Mouse (Mus musculus) G1E (cell line): ENCODE data around the gene Rnf5. TPM values are rescaled to one million over a fixed set of nuclear protein-coding genes. Genes with fewer than 3 reads are reported as not detected.

ENCODE experiments used
- ATAC-seq: 2 replicates; pipeline ENCODE4 v1.8.0; 2016; ENCODE audit warnings: mild to moderate bottlenecking; ENCODE audit not compliant: insufficient number of reproducible peaks, poor library complexity, low FRiP score, severe bottlenecking; ENCODE audit errors: extremely low read depth
- DNase-seq: peaks from one replicate; pipeline ENCODE4 v3.0.0; 2012; ENCODE audit warnings: low spot score
- H3K27me3 ChIP-seq: 2 replicates; pipeline ENCODE4 v1.6.1; 2012; ENCODE audit warnings: mild to moderate bottlenecking, low read length, inconsistent platforms; ENCODE audit not compliant: insufficient read depth
- H3K36me3 ChIP-seq: replicated peaks from 2 replicates; pipeline ENCODE3; 2012; ENCODE audit warnings: mild to moderate bottlenecking, inconsistent platforms
- H3K4me1 ChIP-seq: 2 replicates; pipeline ENCODE4 v1.6.1; 2012; ENCODE audit warnings: low read depth, low read length, inconsistent platforms, mixed read lengths; ENCODE audit not compliant: insufficient read depth
- H3K4me3 ChIP-seq: 2 replicates; pipeline ENCODE4 v1.5.1; 2012; ENCODE audit warnings: low read depth, mild to moderate bottlenecking, inconsistent platforms, low read length, moderate library complexity, mixed read lengths
- H3K9me3 ChIP-seq: replicated peaks from 2 replicates; pipeline ENCODE4 v1.6.1; 2012; ENCODE audit warnings: inconsistent platforms
- CTCF ChIP-seq: IDR thresholded peaks from 2 replicates; pipeline ENCODE4 v1.5.1; 2012; ENCODE audit warnings: low read depth, low read length, inconsistent platforms, mixed read lengths
- GATA1 ChIP-seq: IDR thresholded peaks from 2 replicates; pipeline ENCODE4 v1.6.1; 2012; ENCODE audit warnings: borderline replicate concordance, low read length, inconsistent platforms, mixed read lengths
- GATA2 ChIP-seq: IDR thresholded peaks from 2 replicates; pipeline ENCODE4 v1.6.1; 2012; ENCODE audit warnings: low read depth, low read length, inconsistent platforms, borderline replicate concordance
- POLR2AphosphoS5 ChIP-seq: IDR thresholded peaks from 2 replicates; pipeline ENCODE4 v1.6.1; 2012; ENCODE audit warnings: low read depth, low read length, inconsistent platforms; ENCODE audit not compliant: insufficient replicate concordance
- TAL1 ChIP-seq: conservative IDR thresholded peaks from 2 replicates; pipeline ENCODE4 v1.6.1; 2012; ENCODE audit warnings: low read depth, low read length, inconsistent platforms, mixed read lengths
- polyA plus RNA-seq: library from polyadenylated mRNA; stranded (reverse); fragments of >175 nt; gene quantifications from 2 replicates; pipeline ENCODE4 v1.2.3, GENCODE M21; 2012
- total RNA-seq, 2 experiments: library from RNA; stranded (forward) in 1 of 2; stranded (reverse) in 1 of 2; fragments of 200-1000 nt in 1 of 2; fragments of >200 nt in 1 of 2; fragmentation: Nextera tagmentation in 1 of 2; gene quantifications; 2 replicates each; pipeline ENCODE4 v1.2.3; 2014 to 2017

The Rnf5 gene
- total and polyA plus RNA-seq, 3 experiments = 17.4 to 92.0 (median 70.8) TPM

DNA sequence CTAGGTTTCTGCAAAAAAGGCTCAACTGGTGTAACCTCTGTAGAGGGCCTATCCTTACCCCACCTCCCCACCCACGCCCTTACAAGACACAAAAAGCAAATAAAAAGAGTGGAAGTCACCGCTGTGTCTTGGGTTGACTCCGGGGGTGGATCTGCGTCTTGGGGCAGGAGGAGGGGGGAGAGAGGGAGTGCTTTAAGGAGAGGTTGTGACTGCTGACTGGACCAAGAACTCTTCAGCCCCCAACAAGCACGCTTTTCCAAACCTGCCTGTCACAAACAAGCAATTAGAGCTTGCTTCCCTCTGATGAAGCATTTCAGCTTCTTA is 25.1 kb upstream of the Rnf5 start:
- peaks cover 6% of the 10 kb centered on the region for H3K36me3 ChIP-seq
- H3K9me3 ChIP-seq = no peaks in the 10 kb centered on the region
- H3K4me1 ChIP-seq = peaks cover 26% of the 10 kb centered on the region
- ATAC-seq = no peak
- H3K27me3 ChIP-seq = peaks cover 44% of the 10 kb centered on the region
- DNase-seq = no peak
- TF ChIP-seq GATA2 (no peak), POLR2AphosphoS5 (no peak), GATA1 (no peak), CTCF (no peak), TAL1 (no peak)
- H3K4me3 ChIP-seq = no peak overlapping the region

DNA sequence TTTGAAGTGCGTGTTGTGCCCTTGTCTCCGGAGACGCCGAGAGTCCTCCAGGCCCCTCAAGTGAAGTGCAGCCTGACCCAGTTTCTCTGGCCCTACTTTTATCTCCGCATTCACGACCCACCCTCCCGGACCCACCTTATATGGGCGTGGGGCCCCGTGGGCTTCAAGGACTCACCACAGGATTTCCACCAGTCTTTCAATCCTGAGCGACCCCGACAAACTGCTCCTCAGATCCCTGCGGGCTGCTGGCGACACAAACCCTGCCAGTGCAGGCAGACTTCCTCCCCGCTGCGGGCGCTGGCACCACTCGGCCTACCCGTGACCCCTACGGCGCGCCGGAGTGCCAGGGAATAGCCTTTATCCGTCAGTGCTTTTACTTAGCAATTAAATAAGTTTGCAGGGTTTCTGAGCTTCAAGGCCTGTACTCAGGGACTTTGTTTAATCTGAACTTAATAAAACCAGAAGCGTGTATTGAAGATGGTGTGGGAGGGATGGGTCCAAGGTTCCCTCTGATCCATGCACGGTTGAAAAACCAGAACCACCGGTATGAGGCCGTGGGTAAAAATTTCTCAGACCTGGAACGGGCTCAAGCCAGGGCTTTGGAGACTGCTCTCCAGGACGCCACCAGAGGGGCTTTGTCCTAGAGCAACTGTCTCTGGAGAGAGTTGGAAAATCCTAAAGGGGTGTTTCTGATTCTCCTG is 24.6 kb upstream of the Rnf5 start, which contains the start of gene Ppt2:
Ppt2 (minus strand) TSS at position 568 of the 701 bp plus-strand sequence.
- H3K27me3 ChIP-seq = peaks cover 39% of the 10 kb centered on the region
- no peaks in the 10 kb centered on the region for H3K9me3 ChIP-seq
- DNase-seq (no peak), ATAC-seq (no peak)
- H3K4me3 ChIP-seq = peak within 1 kb of the TSS; percentile 72
- peaks cover 26% of the 10 kb centered on the region for H3K4me1 ChIP-seq
- peaks cover 9% of the 10 kb centered on the region for H3K36me3 ChIP-seq
- TF ChIP-seq CTCF (no peak), GATA2 (no peak), GATA1 (no peak), TAL1 (no peak), POLR2AphosphoS5 (no peak)

DNA sequence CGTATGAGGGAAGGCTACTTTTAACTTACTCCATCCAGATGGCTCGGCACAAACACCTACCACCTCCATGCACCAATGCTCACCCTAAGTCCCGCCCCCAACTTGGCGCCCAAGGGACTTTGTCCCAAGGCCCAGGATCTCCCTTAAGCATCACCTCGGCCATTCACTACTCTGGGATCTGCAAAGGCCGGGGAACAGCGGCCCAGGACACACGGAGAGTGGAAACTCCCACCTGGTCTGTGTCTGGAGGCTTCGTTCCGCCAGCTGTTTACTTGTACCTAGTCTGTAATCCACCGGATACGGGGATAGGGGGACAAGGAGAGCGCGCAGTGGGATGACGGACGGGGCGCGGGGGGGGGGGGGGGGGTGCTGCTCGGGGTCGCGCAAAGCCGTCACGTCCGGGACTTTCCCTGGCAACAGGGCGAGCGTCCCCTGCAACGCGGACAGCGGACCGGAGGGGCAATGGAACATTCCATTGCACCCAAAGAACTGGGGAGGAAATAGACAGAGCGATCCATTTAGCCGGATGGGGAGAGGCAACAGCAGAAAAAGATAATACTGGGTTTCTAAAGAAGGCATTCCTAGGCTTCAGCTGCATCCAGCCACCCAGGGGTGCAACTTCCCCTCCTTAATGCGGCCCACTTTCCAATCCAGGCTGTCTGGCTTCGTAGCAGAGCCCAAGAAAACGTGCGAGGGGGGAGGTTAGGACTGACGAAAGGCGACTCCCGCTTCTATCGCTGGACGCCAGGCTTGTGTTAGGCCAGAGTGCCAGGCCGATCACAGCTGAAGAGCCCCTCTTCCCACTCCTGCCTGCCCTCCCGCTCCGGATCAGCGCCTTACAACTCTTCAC is 23.8 kb upstream of the Rnf5 start:
- DNase-seq (peak; percentile 61), ATAC-seq (peak; percentile 64)
- Histone ChIP-seq H3K4me3 (peak overlapping the region; percentile 72), H3K27me3 (peaks cover 39% of the 10 kb centered on the region), H3K4me1 (peaks cover 33% of the 10 kb centered on the region), H3K9me3 (no peaks in the 10 kb centered on the region), H3K36me3 (peaks cover 17% of the 10 kb centered on the region)
- TF ChIP-seq CTCF (no peak), TAL1 (no peak), GATA2 (no peak), GATA1 (no peak), POLR2AphosphoS5 (no peak)

DNA sequence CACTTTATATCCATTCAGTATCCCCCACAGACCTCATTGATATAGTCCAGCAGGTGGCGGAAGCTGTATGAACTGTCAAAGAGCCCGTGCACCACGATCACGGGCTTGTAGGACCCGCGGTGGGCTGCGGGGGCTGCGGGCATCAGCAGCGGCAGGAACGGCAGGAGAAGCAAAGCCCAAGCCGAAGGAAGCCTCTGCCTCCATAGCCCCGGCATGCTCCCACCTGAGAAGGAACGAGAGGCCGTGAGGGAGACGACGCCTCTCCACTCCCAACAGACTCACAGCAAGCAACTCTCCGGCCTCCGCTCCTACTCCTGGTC is 23.2 kb upstream of the Rnf5 start:
- Histone ChIP-seq H3K4me1 (peaks cover 33% of the 10 kb centered on the region), H3K4me3 (peak overlapping the region; percentile 72), H3K27me3 (peaks cover 39% of the 10 kb centered on the region), H3K36me3 (peaks cover 19% of the 10 kb centered on the region), H3K9me3 (no peaks in the 10 kb centered on the region)
- TF ChIP-seq CTCF (no peak), GATA1 (no peak), TAL1 (no peak), POLR2AphosphoS5 (no peak), GATA2 (no peak)
- ATAC-seq (0 out of 2 replicates have a peak, but pooled peaks have one; percentile 18), DNase-seq (peak; percentile 21)

DNA sequence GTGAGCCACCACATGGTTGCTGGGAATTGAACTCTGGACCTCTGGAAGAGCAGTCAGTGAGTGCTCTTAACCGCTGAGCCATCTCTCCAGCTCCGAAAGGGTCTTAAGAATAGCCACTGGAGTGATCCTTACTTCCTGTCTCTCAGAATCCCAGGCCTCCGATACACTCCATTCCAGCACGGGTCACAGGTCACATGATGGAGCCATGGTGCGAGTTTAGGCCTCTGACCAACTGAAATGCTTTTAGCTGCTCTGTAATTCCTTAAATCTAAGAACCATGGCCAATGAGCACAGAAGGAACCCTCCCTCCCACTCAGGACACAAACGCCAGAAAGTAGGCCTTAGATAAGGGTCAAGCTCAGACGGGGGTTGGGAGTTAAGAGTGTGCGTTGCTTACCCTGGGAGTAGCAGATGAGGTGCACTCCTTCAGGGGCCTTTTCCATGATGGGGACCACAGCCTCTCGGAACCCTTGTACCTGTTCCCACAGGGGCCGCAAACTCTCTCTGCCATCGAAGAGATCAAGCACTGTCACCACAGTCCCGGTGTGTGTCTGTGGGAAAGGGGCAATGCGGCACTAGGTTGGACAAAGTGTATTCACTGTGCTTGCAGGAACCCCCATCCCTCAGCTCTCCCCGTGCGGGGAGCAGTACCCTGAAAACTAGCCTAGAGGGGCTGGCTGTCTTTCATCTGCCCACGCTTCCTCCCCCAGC is 22.7 kb upstream of the Rnf5 start:
- DNase-seq = no peak
- H3K36me3 ChIP-seq = peaks cover 19% of the 10 kb centered on the region
- TF ChIP-seq TAL1 (no peak), GATA1 (no peak), POLR2AphosphoS5 (no peak), CTCF (no peak), GATA2 (no peak)
- H3K9me3 ChIP-seq = no peaks in the 10 kb centered on the region
- H3K4me1 ChIP-seq = peaks cover 33% of the 10 kb centered on the region
- H3K27me3 ChIP-seq = peaks cover 39% of the 10 kb centered on the region
- no peak for ATAC-seq
- peak overlapping the region; percentile 72 for H3K4me3 ChIP-seq

DNA sequence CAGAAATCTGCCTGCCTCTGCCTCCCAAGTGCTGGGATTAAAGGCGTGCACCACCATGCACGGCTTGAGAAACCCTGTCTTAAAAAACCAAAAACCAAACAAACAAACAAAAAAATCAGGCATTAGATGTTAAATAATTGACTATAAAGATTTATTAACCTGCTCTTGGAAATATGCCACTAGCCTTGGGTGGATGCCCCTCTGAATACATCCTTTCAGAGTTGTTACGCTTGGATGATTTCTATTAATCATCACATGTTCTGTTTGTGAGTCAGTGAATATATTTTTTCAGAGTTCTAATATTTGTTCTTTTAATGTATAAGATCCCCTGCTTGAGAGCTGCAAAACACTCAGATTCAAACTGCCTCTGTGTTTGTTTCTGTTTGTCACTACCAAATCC is 21.5 kb upstream of the Rnf5 start:
- H3K4me3 ChIP-seq = no peak overlapping the region
- H3K27me3 ChIP-seq = peaks cover 38% of the 10 kb centered on the region
- DNase-seq (no peak), ATAC-seq (no peak)
- H3K4me1 ChIP-seq = peaks cover 30% of the 10 kb centered on the region
- peaks cover 25% of the 10 kb centered on the region for H3K36me3 ChIP-seq
- no peak for TF ChIP-seq GATA1
- no peak for TF ChIP-seq CTCF
- no peak for TF ChIP-seq TAL1
- no peak for TF ChIP-seq GATA2
- no peak for TF ChIP-seq POLR2AphosphoS5
- H3K9me3 ChIP-seq = no peaks in the 10 kb centered on the region
